Mouse (Mus musculus) kidney, adult 11 months (tissue): ENCODE measurements around the gene Tle1.

ENCODE experiments used
- DNase-seq: peaks from one replicate; pipeline ENCODE4 v3.0.0; 2022

Gene Tle1

GRCm38 (mm10) chr4:72162445-72163218, 38.1 kb downstream of the Tle1 start:
- no peak for DNase-seq

- DNase-seq: no peak
Observed at GRCm38 (mm10) chr4:72160102-72160511, 40.6 kb downstream of the Tle1 start.

GRCm38 (mm10) chr4:72157931-72158371, 42.8 kb downstream of the Tle1 start:
- DNase-seq: no peak

- DNase-seq: no peak
Observed at GRCm38 (mm10) chr4:72150460-72151131, 50.1 kb downstream of the Tle1 start.

- DNase-seq: no peak
Observed at GRCm38 (mm10) chr4:72146003-72146402, 54.7 kb downstream of the Tle1 start.

GRCm38 (mm10) chr4:72144541-72144940, 56.2 kb downstream of the Tle1 start:
- DNase-seq: no peak

- DNase-seq: no peak
Observed at GRCm38 (mm10) chr4:72140706-72141105, 60.0 kb downstream of the Tle1 start.

- DNase-seq: no peak
Observed at GRCm38 (mm10) chr4:72139475-72140120, 61.1 kb downstream of the Tle1 start.

- no peak for DNase-seq
Observed at GRCm38 (mm10) chr4:72138264-72139080, 62.2 kb downstream of the Tle1 start.

- no peak for DNase-seq
Observed at GRCm38 (mm10) chr4:72132646-72133045, 68.1 kb downstream of the Tle1 start.

GRCm38 (mm10) chr4:72127596-72127995, 73.1 kb downstream of the Tle1 start:
- DNase-seq: no peak

GRCm38 (mm10) chr4:72124790-72125189, 75.9 kb downstream of the Tle1 start:
- no peak for DNase-seq

GRCm38 (mm10) chr4:72122837-72123236, 77.9 kb downstream of the Tle1 start:
- no peak for DNase-seq

- no peak for DNase-seq
Observed at GRCm38 (mm10) chr4:72122343-72122742, 78.4 kb downstream of the Tle1 start.

- DNase-seq: no peak
Observed at GRCm38 (mm10) chr4:72120050-72120449, 80.7 kb downstream of the Tle1 start.

GRCm38 (mm10) chr4:72105702-72106101, 95.0 kb downstream of the Tle1 start:
- DNase-seq: no peak

GRCm38 (mm10) chr4:72104186-72104585, 96.5 kb downstream of the Tle1 start:
- DNase-seq: no peak

- DNase-seq: no peak
Observed at GRCm38 (mm10) chr4:72087811-72088210, 112.9 kb downstream of the Tle1 start.

GRCm38 (mm10) chr4:72069111-72069534, 131.6 kb downstream of the Tle1 start:
- DNase-seq: no peak

- DNase-seq: no peak
Observed at GRCm38 (mm10) chr4:72067937-72068336, 132.8 kb downstream of the Tle1 start.
